Mouse (Mus musculus) ES-E14 (cell line): ENCODE results near the gene Fignl1.

Source experiments
- CHD2 ChIP-seq: IDR thresholded peaks from 2 replicates; pipeline ENCODE4 v1.6.1; 2014; ENCODE audit warnings: mild to moderate bottlenecking, low read depth, low read length, inconsistent platforms
- HCFC1 ChIP-seq: IDR thresholded peaks from 2 replicates; pipeline ENCODE4 v1.6.1; 2012; ENCODE audit warnings: low read length, inconsistent platforms, borderline replicate concordance; ENCODE audit not compliant: insufficient read depth
- ZC3H11A ChIP-seq: IDR thresholded peaks from 2 replicates; pipeline ENCODE4 v1.6.1; 2012; ENCODE audit warnings: low read depth, mild to moderate bottlenecking, inconsistent platforms, low read length, borderline replicate concordance
- ZNF384 ChIP-seq: IDR thresholded peaks from 2 replicates; pipeline ENCODE4 v1.6.1; 2012; ENCODE audit warnings: low read depth, low read length, inconsistent platforms

- TF ChIP-seq CHD2 (no peak), ZC3H11A (no peak), HCFC1 (no peak), ZNF384 (no peak)
Measured at GRCm38 (mm10) chr11:11819206-11819605, 10.4 kb upstream of the Fignl1 start.
